Mouse (Mus musculus): Measurements from ENCODE around the gene Atp6ap1l.
"Not testable (repeated sequence)": the region's sequence is repeated elsewhere in the genome, so short reads cannot be mapped to it uniquely, and the experiment has no call there.

Gene Atp6ap1l

GRCm38 (mm10) chr13:90905176-90905575 lies at the start of gene Atp6ap1l:
Gene Atp6ap1l (minus strand): TSS chr13:90905355.
- DNase-seq, result no peak

GRCm38 (mm10) chr13:90939600-90939999 lies 34.4 kb upstream of the Atp6ap1l start:
- no peak for DNase-seq

- DNase-seq, result no peak
Measured at GRCm38 (mm10) chr13:90939192-90939591, 34.0 kb upstream of the Atp6ap1l start.

GRCm38 (mm10) chr13:90935852-90936251 lies 30.7 kb upstream of the Atp6ap1l start:
- no peak for DNase-seq

GRCm38 (mm10) chr13:90933256-90933655 lies 28.1 kb upstream of the Atp6ap1l start:
- no peak for DNase-seq

GRCm38 (mm10) chr13:90929847-90930246 lies 24.7 kb upstream of the Atp6ap1l start:
- DNase-seq, result peak; percentile 84

- not testable (repeated sequence) for DNase-seq
Measured at GRCm38 (mm10) chr13:90928266-90928665, 23.1 kb upstream of the Atp6ap1l start.

- DNase-seq, result no peak
Measured at GRCm38 (mm10) chr13:90926938-90927633, 21.9 kb upstream of the Atp6ap1l start.

GRCm38 (mm10) chr13:90926125-90926765 lies 21.1 kb upstream of the Atp6ap1l start:
- no peak for DNase-seq

- no peak for DNase-seq
Measured at GRCm38 (mm10) chr13:90925191-90925590, 20.0 kb upstream of the Atp6ap1l start.

GRCm38 (mm10) chr13:90924072-90924471 lies 18.9 kb upstream of the Atp6ap1l start:
- no peak for DNase-seq

GRCm38 (mm10) chr13:90923617-90924016 lies 18.5 kb upstream of the Atp6ap1l start:
- not testable (repeated sequence) for DNase-seq

GRCm38 (mm10) chr13:90922751-90923612 lies 17.8 kb upstream of the Atp6ap1l start, which contains the start of gene Rps23:
Gene Rps23 (plus strand): TSS chr13:90922958.
- peak; percentile 89 for DNase-seq

- no peak for DNase-seq
Measured at GRCm38 (mm10) chr13:90914721-90915120, 9.6 kb upstream of the Atp6ap1l start.

- no peak for DNase-seq
Measured at GRCm38 (mm10) chr13:90913675-90914192, 8.6 kb upstream of the Atp6ap1l start.

- DNase-seq, result no peak
Measured at GRCm38 (mm10) chr13:90912760-90913674, 7.9 kb upstream of the Atp6ap1l start.

GRCm38 (mm10) chr13:90907376-90907775 lies 2.2 kb upstream of the Atp6ap1l start:
- DNase-seq, result no peak

GRCm38 (mm10) chr13:90896821-90897220 lies 8.3 kb downstream of the Atp6ap1l start:
- DNase-seq, result no peak

GRCm38 (mm10) chr13:90896098-90896497 lies 9.1 kb downstream of the Atp6ap1l start:
- DNase-seq, result no peak

GRCm38 (mm10) chr13:90894819-90895218 lies 10.3 kb downstream of the Atp6ap1l start:
- DNase-seq, result no peak

- DNase-seq, result no peak
Measured at GRCm38 (mm10) chr13:90890111-90890510, 15.0 kb downstream of the Atp6ap1l start.

- DNase-seq, result peak; percentile 72
Measured at GRCm38 (mm10) chr13:90886568-90886983, 18.6 kb downstream of the Atp6ap1l start.

Data from lung, postnatal 14 days (tissue).